Mouse (Mus musculus): ENCODE measurements around the gene C1qtnf5. TPM values are rescaled to one million over a fixed set of nuclear protein-coding genes. Genes with fewer than 3 reads are reported as not detected.

The C1qtnf5 gene
- polyA plus RNA-seq, 1 experiment: 0.08 TPM

GRCm38 (mm10) chr9:44133287-44133686, 26.2 kb downstream of the C1qtnf5 start:
- peaks cover 12% of the 10 kb centered on the region for H3K4me1 ChIP-seq (ENCODE audit: control insufficient read depth)
- no peak overlapping the region for H3K4me3 ChIP-seq (replicated peaks)
- peaks cover 94% of the 10 kb centered on the region for H3K27me3 ChIP-seq (ENCODE audit: control insufficient read depth)

GRCm38 (mm10) chr9:44134101-44134850, 27.2 kb downstream of the C1qtnf5 start, which contains the start of gene Mcam:
Gene Mcam, plus strand, starts transcription at chr9:44134469.
- Histone ChIP-seq H3K27me3 (ENCODE audit: control insufficient read depth) (peaks cover 84% of the 10 kb centered on the region), H3K36me3 (ENCODE audit: control insufficient read depth) (no peaks in the 10 kb centered on the region), H3K9me3 (ENCODE audit: control insufficient read depth, low read length) (no peaks in the 10 kb centered on the region; the same call in 1 of the 2 replicates), H3K4me3 (replicated peaks) (peak within 1 kb of the TSS; percentile 31), H3K4me1 (ENCODE audit: control insufficient read depth) (peaks cover 12% of the 10 kb centered on the region)
- no peak for TF ChIP-seq GATA1 (IDR thresholded peaks at IDR 0.05; ENCODE audit: low read length)

More at GRCm38 (mm10) chr9:44133287-44133686, 26.2 kb downstream of the C1qtnf5 start:
- TF ChIP-seq TAL1 (IDR thresholded peaks at IDR 0.05; ENCODE audit: low read length): no peak
- TF ChIP-seq GATA1 (IDR thresholded peaks at IDR 0.05; ENCODE audit: low read length): no peak
- Histone ChIP-seq H3K36me3 (ENCODE audit: control insufficient read depth) (no peaks in the 10 kb centered on the region), H3K9me3 (ENCODE audit: control insufficient read depth, low read length) (no peaks in the 10 kb centered on the region; the same call in 1 of the 2 replicates)

GRCm38 (mm10) chr9:44134851-44135730, 28.0 kb downstream of the C1qtnf5 start:
- no peak for TF ChIP-seq GATA1 (IDR thresholded peaks at IDR 0.05; ENCODE audit: low read length)
- no peak for TF ChIP-seq TAL1 (IDR thresholded peaks at IDR 0.05; ENCODE audit: low read length)
- Histone ChIP-seq H3K36me3 (ENCODE audit: control insufficient read depth) (no peaks in the 10 kb centered on the region), H3K9me3 (ENCODE audit: control insufficient read depth, low read length) (no peaks in the 10 kb centered on the region; the same call in 1 of the 2 replicates), H3K27me3 (ENCODE audit: control insufficient read depth) (peaks cover 76% of the 10 kb centered on the region), H3K4me3 (replicated peaks) (peak overlapping the region; percentile 31), H3K4me1 (ENCODE audit: control insufficient read depth) (peaks cover 12% of the 10 kb centered on the region)

- TF ChIP-seq GATA1 (IDR thresholded peaks at IDR 0.05; ENCODE audit: low read length): no peak
- no peak for TF ChIP-seq TAL1 (IDR thresholded peaks at IDR 0.05; ENCODE audit: low read length)
- H3K27me3 ChIP-seq (ENCODE audit: control insufficient read depth): peaks cover 68% of the 10 kb centered on the region
- no peaks in the 10 kb centered on the region; the same call in 1 of the 2 replicates for H3K9me3 ChIP-seq (ENCODE audit: control insufficient read depth, low read length)
- H3K4me1 ChIP-seq (ENCODE audit: control insufficient read depth): peaks cover 9% of the 10 kb centered on the region
- H3K36me3 ChIP-seq (ENCODE audit: control insufficient read depth): no peaks in the 10 kb centered on the region
- no peak overlapping the region for H3K4me3 ChIP-seq (replicated peaks)
These were observed 28.8 kb downstream of the C1qtnf5 start for GRCm38 (mm10) chr9:44135731-44136411.

GRCm38 (mm10) chr9:44137846-44138245, 30.8 kb downstream of the C1qtnf5 start:
- Histone ChIP-seq H3K27me3 (ENCODE audit: control insufficient read depth) (peaks cover 48% of the 10 kb centered on the region), H3K4me3 (replicated peaks) (no peak overlapping the region), H3K4me1 (ENCODE audit: control insufficient read depth) (peaks cover 9% of the 10 kb centered on the region), H3K36me3 (ENCODE audit: control insufficient read depth) (peaks cover 3% of the 10 kb centered on the region; the same call in 1 of the 2 replicates), H3K9me3 (ENCODE audit: control insufficient read depth, low read length) (no peaks in the 10 kb centered on the region; the same call in 1 of the 2 replicates)
- TF ChIP-seq TAL1 (IDR thresholded peaks at IDR 0.05; ENCODE audit: low read length) (no peak), GATA1 (IDR thresholded peaks at IDR 0.05; ENCODE audit: low read length) (no peak)

- H3K36me3 ChIP-seq (ENCODE audit: control insufficient read depth): peaks cover 29% of the 10 kb centered on the region
These were observed 34.9 kb downstream of the C1qtnf5 start for GRCm38 (mm10) chr9:44141951-44142350.

GRCm38 (mm10) chr9:44143421-44143820, 36.4 kb downstream of the C1qtnf5 start:
- H3K4me3 ChIP-seq (replicated peaks): no peak overlapping the region
- H3K36me3 ChIP-seq (ENCODE audit: control insufficient read depth): peaks cover 36% of the 10 kb centered on the region
- H3K9me3 ChIP-seq (ENCODE audit: control insufficient read depth, low read length): no peaks in the 10 kb centered on the region
- H3K4me1 ChIP-seq (ENCODE audit: control insufficient read depth): no peaks in the 10 kb centered on the region
- TF ChIP-seq TAL1 (IDR thresholded peaks at IDR 0.05; ENCODE audit: low read length) (no peak), GATA1 (IDR thresholded peaks at IDR 0.05; ENCODE audit: low read length) (no peak)
- H3K27me3 ChIP-seq (ENCODE audit: control insufficient read depth): no peaks in the 10 kb centered on the region; the same call in 1 of the 2 replicates

More at GRCm38 (mm10) chr9:44141951-44142350, 34.9 kb downstream of the C1qtnf5 start:
- TF ChIP-seq GATA1 (IDR thresholded peaks at IDR 0.05; ENCODE audit: low read length) (no peak), TAL1 (IDR thresholded peaks at IDR 0.05; ENCODE audit: low read length) (no peak)
- Histone ChIP-seq H3K4me1 (ENCODE audit: control insufficient read depth) (no peaks in the 10 kb centered on the region), H3K27me3 (ENCODE audit: control insufficient read depth) (peaks cover 7% of the 10 kb centered on the region), H3K4me3 (replicated peaks) (no peak overlapping the region), H3K9me3 (ENCODE audit: control insufficient read depth, low read length) (no peaks in the 10 kb centered on the region)

GRCm38 (mm10) chr9:44144023-44144717, 37.1 kb downstream of the C1qtnf5 start:
- Histone ChIP-seq H3K4me1 (ENCODE audit: control insufficient read depth) (no peaks in the 10 kb centered on the region), H3K4me3 (replicated peaks) (no peak overlapping the region), H3K36me3 (ENCODE audit: control insufficient read depth) (peaks cover 41% of the 10 kb centered on the region), H3K9me3 (ENCODE audit: control insufficient read depth, low read length) (no peaks in the 10 kb centered on the region), H3K27me3 (ENCODE audit: control insufficient read depth) (no peaks in the 10 kb centered on the region)
- no peak for TF ChIP-seq TAL1 (IDR thresholded peaks at IDR 0.05; ENCODE audit: low read length)
- TF ChIP-seq GATA1 (IDR thresholded peaks at IDR 0.05; ENCODE audit: low read length): no peak
